Mouse (Mus musculus) limb, embryonic 14.5 days (tissue): ENCODE results near the gene Ptcd1. TPM values are rescaled to one million over a fixed set of nuclear protein-coding genes. Genes with fewer than 3 reads are reported as not detected.

Experiments used
- ATAC-seq: fragments of 200-750 bp; cut with Nextera tagmentation; 2 replicates; pipeline ENCODE4 v1.8.0; 2017; ENCODE audit warnings: low read depth, moderate number of reproducible peaks, moderate TSS enrichment; ENCODE audit not compliant: low FRiP score
- DNase-seq: peaks from one replicate; pipeline ENCODE4 v3.0.0-alpha.2; 2015; ENCODE audit warnings: low spot score
- H3K27ac ChIP-seq: fragments of 300-500 bp; sonication (generic); replicated peaks from 2 replicates; pipeline ENCODE4 v1.5.1; 2014; ENCODE audit warnings: low read depth, mild to moderate bottlenecking, low read length, moderate library complexity, mixed read lengths
- H3K27me3 ChIP-seq: fragments of 300-500 bp; sonication (generic); 2 replicates; pipeline ENCODE4 v1.6.1; 2014; ENCODE audit warnings: low read length, mixed read lengths; ENCODE audit not compliant: control insufficient read depth, insufficient read depth
- H3K36me3 ChIP-seq: fragments of 300-500 bp; sonication (generic); 2 replicates; pipeline ENCODE4 v1.6.1; 2014; ENCODE audit warnings: mild to moderate bottlenecking, low read length, moderate library complexity, mixed read lengths; ENCODE audit not compliant: control insufficient read depth, insufficient read depth
- H3K4me1 ChIP-seq: fragments of 300-500 bp; sonication (generic); 2 replicates; pipeline ENCODE4 v1.6.1; 2014; ENCODE audit warnings: antibody characterized with exemption, low read length, mixed read lengths; ENCODE audit not compliant: control insufficient read depth, insufficient read depth
- H3K4me2 ChIP-seq: fragments of 300-500 bp; sonication (generic); replicated peaks from 2 replicates; pipeline ENCODE4 v1.6.1; 2014; ENCODE audit warnings: low read depth, mild to moderate bottlenecking, low read length, moderate library complexity; ENCODE audit not compliant: severe bottlenecking
- H3K4me3 ChIP-seq: fragments of 300-500 bp; sonication (generic); replicated peaks from 2 replicates; pipeline ENCODE4 v1.5.1; 2014; ENCODE audit warnings: low read length
- H3K9ac ChIP-seq: fragments of 300-500 bp; sonication (generic); 2 replicates; pipeline ENCODE4 v1.6.1; 2014; ENCODE audit warnings: mild to moderate bottlenecking, low read depth, low read length, moderate library complexity; ENCODE audit not compliant: severe bottlenecking
- H3K9me3 ChIP-seq: fragments of 300-500 bp; sonication (generic); 2 replicates; pipeline ENCODE4 v1.6.1; 2016; ENCODE audit warnings: low read length; ENCODE audit not compliant: control insufficient read depth
- POLR2A ChIP-seq: fragments of 200-500 bp; IDR thresholded peaks from 2 replicates; pipeline ENCODE4 v1.8.0; 2012; ENCODE audit warnings: inconsistent platforms, mild to moderate bottlenecking, moderate library complexity, borderline replicate concordance; ENCODE audit not compliant: insufficient read depth, insufficient read length; ENCODE audit errors: extremely low read depth
- WGBS: fragments of 180-500 bp; shearing (Covaris S2); extraction: QIAGEN DNeasy Blood & Tissue Kit; methylation state at CpG from one replicate; pipeline ENCODE4 v1.1.7; 2014; 5-methylcytosine and 5-hydroxymethylcytosine counted together
- polyA plus RNA-seq, 2 experiments: library from polyadenylated mRNA; depleted of rRNA in 1 of 2; stranded (reverse) in 1 of 2; unstranded in 1 of 2; fragments of >200 nt; fragmentation: Nextera tagmentation in 1 of 2; extraction: Ambion mirVana in 1 of 2; gene quantifications; 2 replicates each; pipeline versions ENCODE4 v1.2.1 to v1.2.3; 2012 to 2014

The Ptcd1 gene
- polyA plus RNA-seq, 2 experiments = 16.0 to 16.4 TPM

- Histone ChIP-seq H3K27ac (no peak overlapping the region), H3K4me2 (no peak overlapping the region; the same call in 1 of the 2 replicates), H3K36me3 (peaks cover 44% of the 10 kb centered on the region), H3K9me3 (no peaks in the 10 kb centered on the region), H3K27me3 (no peaks in the 10 kb centered on the region), H3K4me3 (no peak overlapping the region), H3K4me1 (peaks cover 14% of the 10 kb centered on the region), H3K9ac (0 out of 2 replicates have a peak overlapping the region, but pooled peaks have one; percentile 7)
- WGBS = 91% methylated on average over 6 of the region's 6 CpGs
- TF ChIP-seq POLR2A = no peak
- ATAC-seq = no peak
- DNase-seq = no peak
These were observed 22.5 kb upstream of the Ptcd1 start for GRCm38 (mm10) chr5:145189416-145189815.

GRCm38 (mm10) chr5:145185244-145185643 lies 18.3 kb upstream of the Ptcd1 start:
- H3K4me1 ChIP-seq = peaks cover 6% of the 10 kb centered on the region
- 87% methylated on average over 2 of the region's 2 CpGs for WGBS
- no peak for TF ChIP-seq POLR2A
- ATAC-seq (no peak), DNase-seq (no peak)
- H3K27ac ChIP-seq = no peak overlapping the region
- H3K4me2 ChIP-seq = no peak overlapping the region
- H3K4me3 ChIP-seq = no peak overlapping the region
- H3K9me3 ChIP-seq = no peaks in the 10 kb centered on the region
- H3K9ac ChIP-seq = no peak overlapping the region
- H3K36me3 ChIP-seq = peaks cover 80% of the 10 kb centered on the region
- H3K27me3 ChIP-seq = no peaks in the 10 kb centered on the region

- 82% methylated on average over 18 of the region's 18 CpGs for WGBS
- Histone ChIP-seq H3K27ac (no peak overlapping the region), H3K9ac (no peak overlapping the region), H3K36me3 (peaks cover 100% of the 10 kb centered on the region), H3K4me2 (no peak overlapping the region), H3K4me1 (no peaks in the 10 kb centered on the region), H3K4me3 (no peak overlapping the region), H3K9me3 (no peaks in the 10 kb centered on the region), H3K27me3 (no peaks in the 10 kb centered on the region)
- DNase-seq (no peak), ATAC-seq (no peak)
- no peak for TF ChIP-seq POLR2A
These were observed 11.6 kb upstream of the Ptcd1 start for GRCm38 (mm10) chr5:145178461-145178980.

GRCm38 (mm10) chr5:145167306-145167661 lies 376 bp upstream of the Ptcd1 start:
- peak overlapping the region; percentile 91 for H3K9ac ChIP-seq
- peaks cover 14% of the 10 kb centered on the region for H3K4me1 ChIP-seq
- DNase-seq (peak; percentile 15), ATAC-seq (peak; percentile 41)
- peaks cover 50% of the 10 kb centered on the region for H3K36me3 ChIP-seq
- H3K4me3 ChIP-seq = peak overlapping the region; percentile 90
- no peak for TF ChIP-seq POLR2A
- H3K27me3 ChIP-seq = no peaks in the 10 kb centered on the region
- no peaks in the 10 kb centered on the region for H3K9me3 ChIP-seq
- peak overlapping the region; percentile 70 for H3K4me2 ChIP-seq
- peak overlapping the region; percentile 74 for H3K27ac ChIP-seq
- 0% methylated on average over 22 of the region's 28 CpGs for WGBS

- TF ChIP-seq POLR2A = no peak
These were observed 1.7 kb downstream of the Ptcd1 start for GRCm38 (mm10) chr5:145165184-145165583.

GRCm38 (mm10) chr5:145164710-145165109 lies 2.2 kb downstream of the Ptcd1 start:
- WGBS = 74% methylated on average over 3 of the region's 3 CpGs
- H3K36me3 ChIP-seq = peaks cover 52% of the 10 kb centered on the region
- peaks cover 14% of the 10 kb centered on the region for H3K4me1 ChIP-seq
- no peaks in the 10 kb centered on the region for H3K27me3 ChIP-seq
- H3K9ac ChIP-seq = no peak overlapping the region
- no peak overlapping the region for H3K4me3 ChIP-seq
- no peak overlapping the region for H3K27ac ChIP-seq
- ATAC-seq = no peak
- H3K4me2 ChIP-seq = no peak overlapping the region
- no peak for TF ChIP-seq POLR2A
- H3K9me3 ChIP-seq = no peaks in the 10 kb centered on the region
- DNase-seq = no peak

More at GRCm38 (mm10) chr5:145165184-145165583, 1.7 kb downstream of the Ptcd1 start:
- H3K9me3 ChIP-seq = no peaks in the 10 kb centered on the region
- no peak overlapping the region for H3K9ac ChIP-seq
- DNase-seq (no peak), ATAC-seq (no peak)
- 87% methylated on average over 15 of the region's 15 CpGs for WGBS
- no peaks in the 10 kb centered on the region for H3K27me3 ChIP-seq
- no peak overlapping the region for H3K4me3 ChIP-seq
- no peak overlapping the region for H3K27ac ChIP-seq
- peaks cover 14% of the 10 kb centered on the region for H3K4me1 ChIP-seq
- no peak overlapping the region for H3K4me2 ChIP-seq
- H3K36me3 ChIP-seq = peaks cover 50% of the 10 kb centered on the region
